In genomic region chr1:34579782-34580356, GRCm38 (mm10) we compare ENCODE assay signal across 7 mouse cellular contexts. TPM values are rescaled to one million over a fixed set of nuclear protein-coding genes. Genes with fewer than 3 reads are reported as not detected.
A peak's percentile ranks its signal among the peaks of the same experiment; 100 is the strongest.
DNase-seq lines count a peak whose midpoint lies in the region; ATAC-seq lines count a peak whose summit lies in the region.

No protein-coding gene starts in this region.

- peaks cover 3% of the 10 kb centered on the region for H3K4me1 ChIP-seq in lung, embryonic 16.5 days (replicated peaks; ENCODE audit: control insufficient read depth, insufficient read depth, low read length)
- H3K4me1 ChIP-seq in embryonic facial prominence, embryonic 15.5 days, result peaks cover 14% of the 10 kb centered on the region; the same call in 1 of the 2 replicates
- peaks cover 49% of the 10 kb centered on the region for H3K4me1 ChIP-seq in neural tube, embryonic 13.5 days (replicated peaks)

- WGBS in lung, embryonic 16.5 days, result 2% methylated on average over 18 of the region's 18 CpGs
- WGBS in embryonic facial prominence, embryonic 15.5 days, result under 1% methylated on average over 18 of the region's 18 CpGs
- 1% methylated on average over 18 of the region's 18 CpGs for WGBS in neural tube, embryonic 13.5 days

- ATAC-seq in lung, embryonic 16.5 days (ENCODE audit: low read depth), result no peak; the same call in 1 of the 2 replicates
- no peak for ATAC-seq in embryonic facial prominence, embryonic 15.5 days (ENCODE audit: insufficient number of reproducible peaks, low FRiP score, low TSS enrichment, low read depth)
- peak; percentile 64 for ATAC-seq in neural tube, embryonic 13.5 days (ENCODE audit: low read depth)
- no peak for ATAC-seq in inflammation-experienced regulatory T-cells, adult 6 months

- peaks cover 17% of the 10 kb centered on the region for H3K27me3 ChIP-seq in lung, embryonic 16.5 days (ENCODE audit: control insufficient read depth, insufficient read depth, low read depth, low read length)
- H3K27me3 ChIP-seq in embryonic facial prominence, embryonic 15.5 days, result peaks cover 36% of the 10 kb centered on the region
- peaks cover 45% of the 10 kb centered on the region for H3K27me3 ChIP-seq in neural tube, embryonic 13.5 days

- peak overlapping the region; percentile 10; the same call in 1 of the 2 replicates for H3K4me3 ChIP-seq in lung, embryonic 16.5 days (ENCODE audit: low read length)
- H3K4me3 ChIP-seq in embryonic facial prominence, embryonic 15.5 days (replicated peaks), result peak overlapping the region; percentile 40
- H3K4me3 ChIP-seq in neural tube, embryonic 13.5 days, result peak overlapping the region; percentile 61

- H3K36me3 ChIP-seq in lung, embryonic 16.5 days (ENCODE audit: control insufficient read depth, insufficient read depth, low read length), result no peaks in the 10 kb centered on the region
- H3K36me3 ChIP-seq in embryonic facial prominence, embryonic 15.5 days, result no peaks in the 10 kb centered on the region
- H3K36me3 ChIP-seq in neural tube, embryonic 13.5 days, result no peaks in the 10 kb centered on the region

- DNase-seq in lung, postnatal 10 days, result no peak
- peak; percentile 42 to 51 for DNase-seq in layer of hippocampus, postnatal 36 days
- DNase-seq in thymus, postnatal 10 days (ENCODE audit: low spot score in 2 of 2), result no peak

- H3K9me3 ChIP-seq in lung, embryonic 16.5 days (ENCODE audit: control insufficient read depth, low read length), result no peaks in the 10 kb centered on the region
- no peaks in the 10 kb centered on the region for H3K9me3 ChIP-seq in embryonic facial prominence, embryonic 15.5 days (replicated peaks)
- H3K9me3 ChIP-seq in neural tube, embryonic 13.5 days, result no peaks in the 10 kb centered on the region

- H3K4me2 ChIP-seq in lung, embryonic 16.5 days (ENCODE audit: low read depth, low read length), result peak overlapping the region; percentile 62
- peak overlapping the region; percentile 67 for H3K4me2 ChIP-seq in embryonic facial prominence, embryonic 15.5 days (replicated peaks)
- H3K4me2 ChIP-seq in neural tube, embryonic 13.5 days, result peak overlapping the region; percentile 73

- no peak overlapping the region for H3K27ac ChIP-seq in lung, embryonic 16.5 days (ENCODE audit: low read length)
- H3K27ac ChIP-seq in embryonic facial prominence, embryonic 15.5 days (replicated peaks), result no peak overlapping the region
- peak overlapping the region; percentile 91 for H3K27ac ChIP-seq in neural tube, embryonic 13.5 days (replicated peaks)

- no peak overlapping the region for H3K9ac ChIP-seq in lung, embryonic 16.5 days (ENCODE audit: low read length)
- H3K9ac ChIP-seq in embryonic facial prominence, embryonic 15.5 days, result no peak overlapping the region
- H3K9ac ChIP-seq in neural tube, embryonic 13.5 days, result peak overlapping the region; percentile 86

RNA-seq across cellular contexts. Expression of gene Amer3, which starts 0.4 kb away (rescaled TPM):
- polyA plus RNA-seq in lung, embryonic 16.5 days (2015; fragmentation: Nextera tagmentation; extraction: Ambion mirVana), result 0.05 and 0.16 TPM in 2 replicates
- polyA plus RNA-seq in embryonic facial prominence, embryonic 15.5 days (2015; fragmentation: Nextera tagmentation; extraction: Ambion mirVana), result 0.08 and 0.23 TPM in 2 replicates
- 10 to 100 TPM; 38.8 to 43.3 TPM for total RNA-seq in layer of hippocampus, postnatal 36 days (2021)
- polyA plus RNA-seq in neural tube, embryonic 13.5 days (2015; fragmentation: Nextera tagmentation; extraction: Ambion mirVana), result 19.6 and 21.9 TPM in 2 replicates
- not detected for polyA plus RNA-seq in inflammation-experienced regulatory T-cells, adult 6 months (2017; shearing (Covaris generic))

RNA-seq across cellular contexts. Expression of gene Prss40, which starts 19.1 kb away (rescaled TPM):
- not detected in 2 replicates for polyA plus RNA-seq in lung, embryonic 16.5 days (2015; fragmentation: Nextera tagmentation; extraction: Ambion mirVana)
- not detected in 2 replicates for polyA plus RNA-seq in embryonic facial prominence, embryonic 15.5 days (2015; fragmentation: Nextera tagmentation; extraction: Ambion mirVana)
- total RNA-seq in layer of hippocampus, postnatal 36 days (2021), result not detected
- not detected in 2 replicates for polyA plus RNA-seq in neural tube, embryonic 13.5 days (2015; fragmentation: Nextera tagmentation; extraction: Ambion mirVana)
- polyA plus RNA-seq in inflammation-experienced regulatory T-cells, adult 6 months (2017; shearing (Covaris generic)), result not detected

RNA-seq across cellular contexts. Expression of gene Cfc1, which starts 44.4 kb away (rescaled TPM):
- polyA plus RNA-seq in lung, embryonic 16.5 days (2015; fragmentation: Nextera tagmentation; extraction: Ambion mirVana), result not detected in 2 replicates
- polyA plus RNA-seq in embryonic facial prominence, embryonic 15.5 days (2015; fragmentation: Nextera tagmentation; extraction: Ambion mirVana), result 0.75 and 1.3 TPM in 2 replicates
- total RNA-seq in layer of hippocampus, postnatal 36 days (2021), result not detected
- not detected in 2 replicates for polyA plus RNA-seq in neural tube, embryonic 13.5 days (2015; fragmentation: Nextera tagmentation; extraction: Ambion mirVana)
- under 1 TPM in 1 of 3 experiments, not detected in 2; 0.59 TPM for polyA plus RNA-seq in inflammation-experienced regulatory T-cells, adult 6 months (2017; shearing (Covaris generic))

Comparison
In these comparisons a context has a peak if more than half of its experiments do, and no peak if none do; other contexts are left out.
1. H3K4me3 ChIP-seq: peak in every context shown above with its lines; median percentile 61 in neural tube, embryonic 13.5 days; 40 in embryonic facial prominence, embryonic 15.5 days; 10 in lung, embryonic 16.5 days.
2. DNase-seq: peak in layer of hippocampus, postnatal 36 days (2 of 2); none in lung, postnatal 10 days (single experiment) and thymus, postnatal 10 days (0 of 2).
3. RNA of gene Amer3, which starts 0.4 kb away (polyA plus RNA-seq): 19.6 to 21.9 TPM in neural tube, embryonic 13.5 days; 0.08 to 0.23 TPM in embryonic facial prominence, embryonic 15.5 days, 0.05 to 0.16 TPM in lung, embryonic 16.5 days and not detected in inflammation-experienced regulatory T-cells, adult 6 months; every median in the first group is over 10 times any median in the second.
4. Peak in every context shown above with its lines, with median percentiles within 50 percentile points of each other: H3K4me2 ChIP-seq.